Mouse (Mus musculus) effector memory CD4-positive, alpha-beta T cell, adult 5 months (primary cell): ENCODE results near the gene Lrch3. TPM values are rescaled to one million over a fixed set of nuclear protein-coding genes. Genes with fewer than 3 reads are reported as not detected.

Experiments
- polyA plus RNA-seq: library from polyadenylated mRNA; unstranded; fragments of 100-300 nt; shearing (Covaris generic); gene quantifications from one replicate; pipeline ENCODE4 v1.2.1, GENCODE M21; 2017

Gene Lrch3
- 70.9 TPM for polyA plus RNA-seq

DNA sequence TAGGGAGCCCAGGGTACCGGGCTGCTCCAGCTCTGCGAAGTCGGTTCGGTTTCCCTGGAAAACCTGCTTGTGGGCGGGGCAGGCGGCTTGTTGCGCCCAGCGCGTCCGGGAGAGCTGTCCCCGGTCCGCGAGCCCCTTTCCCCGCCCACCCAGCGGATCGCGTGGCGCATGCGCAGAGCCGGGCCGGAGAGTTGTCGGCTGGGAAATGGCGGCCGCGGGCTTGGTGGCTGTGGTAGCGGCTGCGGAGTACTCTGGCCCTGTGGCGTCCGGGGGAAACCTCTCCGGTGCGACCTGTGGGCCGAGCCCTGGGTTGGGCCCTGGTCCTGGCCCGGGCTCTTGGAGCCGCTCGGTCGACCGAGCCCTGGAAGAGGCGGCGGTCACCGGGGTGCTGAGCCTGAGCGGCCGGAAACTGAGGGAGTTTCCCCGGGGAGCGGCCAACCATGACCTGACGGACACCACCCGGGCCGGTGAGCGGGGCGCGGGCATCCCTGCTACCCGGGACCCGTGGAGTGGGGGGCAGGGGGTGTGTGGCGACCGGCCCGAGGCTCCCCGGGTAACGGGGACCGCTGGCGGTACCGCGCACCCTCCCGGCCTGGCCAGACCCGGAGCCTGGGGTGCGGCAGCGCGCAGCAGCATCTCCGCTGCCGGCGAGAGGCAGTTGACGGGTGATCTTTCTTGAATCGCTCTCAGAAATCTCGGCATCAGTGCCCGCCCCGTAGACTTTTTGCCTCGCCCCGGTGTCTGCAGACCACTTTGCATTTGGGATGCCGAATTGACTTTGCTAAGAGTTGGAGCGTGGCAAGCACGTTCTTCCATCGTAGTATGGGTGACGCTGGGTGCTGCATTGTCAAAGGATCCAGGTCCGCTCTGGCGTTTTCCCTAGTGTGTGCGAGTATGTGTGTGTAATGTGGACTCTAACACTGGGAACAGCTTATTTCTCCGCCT is at the start of gene Lrch3:
TSS of gene Lrch3 (plus strand) at position 164 of the 945 bp plus-strand sequence.

DNA sequence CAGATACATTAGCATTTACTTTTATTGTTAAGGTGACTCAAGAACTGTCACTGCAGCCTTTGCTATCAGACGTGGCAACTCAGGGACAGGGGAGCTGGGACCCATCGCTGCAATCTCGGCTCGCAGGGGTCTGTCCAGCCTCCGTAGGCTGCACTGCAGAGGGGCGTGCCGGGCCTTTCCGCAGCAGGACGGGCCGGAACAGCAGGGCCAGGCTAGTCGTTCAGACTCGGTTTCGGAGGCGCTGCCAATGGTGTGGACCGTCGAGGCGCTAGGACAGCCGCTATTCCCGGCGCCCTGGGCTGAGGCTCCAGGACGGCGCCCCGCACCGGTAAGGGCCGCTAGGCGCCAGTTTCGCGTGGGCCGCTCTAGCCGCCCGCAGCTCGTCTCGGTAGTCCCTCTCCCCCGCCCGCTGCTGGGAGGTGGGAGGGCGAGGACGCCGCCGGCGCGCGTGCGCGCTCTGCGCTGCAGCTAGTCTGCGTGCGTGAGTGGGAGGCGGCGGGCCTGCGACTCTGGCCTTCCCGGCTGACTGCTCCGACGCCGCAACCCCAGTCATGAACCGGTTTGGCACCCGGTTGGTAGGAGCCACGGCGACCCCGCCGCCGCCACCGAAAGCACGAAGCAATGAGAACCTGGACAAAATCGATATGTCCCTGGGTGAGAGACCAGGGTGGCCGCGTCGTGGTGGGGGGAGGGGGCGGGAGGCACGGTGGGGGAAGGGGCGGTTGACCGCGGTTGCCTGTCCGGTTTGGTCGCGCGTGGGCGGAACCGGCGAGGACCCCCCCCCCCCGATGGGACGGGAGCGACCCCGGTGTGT is 36.4 kb upstream of the Lrch3 start, which contains the start of the genes Fyttd1 and Rubcn:
TSS of gene Fyttd1 (plus strand) at position 158 of the 814 bp plus-strand sequence.
TSS of gene Rubcn (minus strand) at position 424 of the 814 bp plus-strand sequence.

DNA sequence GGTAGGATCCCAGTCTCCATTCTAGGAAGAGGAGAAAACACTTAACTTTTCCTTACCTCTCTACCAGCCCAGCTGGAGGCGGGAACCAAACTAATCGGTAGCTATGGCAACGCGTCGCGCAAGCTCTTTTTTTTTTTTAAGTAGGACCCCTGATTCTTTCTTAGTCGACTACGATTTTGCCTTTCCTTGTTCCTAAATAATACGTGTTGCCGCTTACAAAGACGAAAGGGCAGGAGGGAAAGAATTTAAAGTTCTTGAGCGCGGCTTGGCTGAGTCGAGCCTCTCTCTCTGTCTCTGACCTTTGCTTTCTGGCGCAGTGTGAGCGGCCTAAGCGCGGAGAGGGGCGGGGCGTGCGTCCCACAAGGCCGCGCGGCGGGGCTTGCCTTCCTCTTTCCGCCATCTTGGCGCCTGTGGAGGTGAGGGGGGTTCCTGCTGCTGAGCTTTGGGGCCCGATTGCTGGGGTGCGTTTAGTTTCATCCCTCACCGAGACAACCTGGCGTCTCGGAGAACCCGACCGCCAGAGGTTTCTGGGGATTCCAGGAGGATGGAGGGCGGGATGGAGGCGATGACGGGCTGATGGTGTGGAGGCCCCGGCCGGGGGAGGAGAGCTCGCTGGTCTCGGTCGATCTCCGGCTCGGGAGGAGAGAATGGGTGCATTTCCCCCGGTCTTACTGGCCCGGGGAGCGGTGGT is 142.3 kb downstream of the Lrch3 start, which contains the start of the genes Iqcg and Rpl35a:
TSS of gene Iqcg (minus strand) at position 124 of the 691 bp plus-strand sequence.
TSS of gene Rpl35a (plus strand) at position 359 of the 691 bp plus-strand sequence.

DNA sequence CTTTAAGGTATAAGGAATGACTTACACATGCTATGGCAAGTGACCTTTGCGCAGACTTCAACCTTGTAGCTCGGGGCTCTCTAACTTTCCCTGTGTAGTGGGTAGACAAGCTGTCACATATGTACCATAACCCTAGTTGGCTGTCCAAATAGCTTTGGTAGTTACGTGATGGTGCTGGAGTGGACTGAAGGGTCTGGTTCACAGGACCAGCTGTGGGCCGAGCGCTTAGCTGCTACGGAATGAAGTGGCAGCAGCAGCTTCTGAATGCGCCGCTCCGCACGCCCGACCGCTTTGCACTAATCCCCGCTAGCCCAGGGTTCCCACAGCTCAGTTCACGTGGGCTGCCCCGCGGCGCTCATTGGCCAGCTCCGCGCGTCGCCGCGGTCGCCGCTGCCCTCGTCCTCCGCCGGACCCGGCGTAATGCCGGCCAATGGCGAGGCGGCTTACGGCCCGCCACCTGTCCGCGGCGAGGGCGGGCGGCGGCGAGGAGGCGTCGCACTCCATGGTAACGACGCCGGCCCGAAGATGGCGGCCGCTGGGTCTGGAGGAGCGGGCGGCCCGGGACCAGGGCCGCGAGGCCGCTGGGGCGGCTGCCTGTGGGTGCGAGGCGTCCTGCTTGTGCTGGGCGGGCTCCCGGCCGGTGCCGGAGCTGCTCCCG is 148.3 kb downstream of the Lrch3 start, which contains the start of gene Lmln:
TSS of gene Lmln (plus strand) at position 498 of the 658 bp plus-strand sequence.

Other genes starting within 250 kb of the Lrch3 start
- 0.05 TPM for gene Muc4, start 178.2 kb upstream of the Lrch3 start, polyA plus RNA-seq
- gene Muc20, start 116.7 kb upstream of the Lrch3 start, polyA plus RNA-seq = not detected
- gene Smbd1, start 103.6 kb upstream of the Lrch3 start, polyA plus RNA-seq = not detected
- 62.3 TPM for gene Fyttd1, start 36.6 kb upstream of the Lrch3 start, polyA plus RNA-seq
- 11.1 TPM for gene Rubcn, start 36.3 kb upstream of the Lrch3 start, polyA plus RNA-seq
- gene Iqcg, start 142.1 kb downstream of the Lrch3 start, polyA plus RNA-seq = 1.4 TPM
- 658 TPM for gene Rpl35a, start 142.4 kb downstream of the Lrch3 start, polyA plus RNA-seq
- 1.3 TPM for gene Lmln, start 148.4 kb downstream of the Lrch3 start, polyA plus RNA-seq